Mouse (Mus musculus) CH12.LX (cell line): Measurements from ENCODE around the gene Gck. TPM values are rescaled to one million over a fixed set of nuclear protein-coding genes. Genes with fewer than 3 reads are reported as not detected.

Experiments
- DNase-seq: peaks from one replicate; pipeline ENCODE4 v3.0.0-alpha.2; 2013; ENCODE audit errors: extremely low read depth
- H3K27ac ChIP-seq: 2 replicates; pipeline ENCODE4 v1.5.1; 2012; ENCODE audit warnings: low read depth, mild to moderate bottlenecking, control low read depth, moderate library complexity; ENCODE audit not compliant: insufficient read depth
- H3K27me3 ChIP-seq: replicated peaks from 2 replicates; pipeline ENCODE3; 2012; ENCODE audit warnings: inconsistent platforms
- H3K36me3 ChIP-seq, 2 experiments: replicated peaks in 1 of 2; 2 replicates each; pipeline versions ENCODE3 to v1.6.1; 2012; ENCODE audit warnings: inconsistent platforms in 1 of 2, low read length in 1 of 2, mild to moderate bottlenecking in 1 of 2, mixed read lengths in 1 of 2, moderate library complexity in 1 of 2; ENCODE audit not compliant: control insufficient read depth in 1 of 2, insufficient read depth in 1 of 2
- H3K4me1 ChIP-seq, 2 experiments: 2 replicates each; pipeline ENCODE4 v1.6.1; 2012; ENCODE audit warnings: inconsistent platforms in 1 of 2, moderate library complexity in 1 of 2; ENCODE audit not compliant: insufficient read depth in 2 of 2, control insufficient read depth in 1 of 2
- H3K4me2 ChIP-seq: 2 replicates; pipeline ENCODE4 v1.6.1; 2012; ENCODE audit warnings: low read depth, mild to moderate bottlenecking, control low read depth; ENCODE audit not compliant: poor library complexity, insufficient read depth, severe bottlenecking
- H3K4me3 ChIP-seq, 3 experiments: fragments of 150-350 bp in 1 of 3; sonication (generic) in 1 of 3; replicated peaks in 1 of 3; 2 replicates each; pipeline versions ENCODE3 to v1.5.1; 2011 to 2012; ENCODE audit warnings: low read depth in 2 of 3, low read length in 2 of 3, mild to moderate bottlenecking in 2 of 3, moderate library complexity in 2 of 3, control low read depth in 1 of 3, improper control_type of control experiment in 1 of 3, inconsistent platforms in 1 of 3, mixed read lengths in 1 of 3; ENCODE audit not compliant: poor library complexity in 1 of 3
- H3K79me2 ChIP-seq: replicated peaks from 2 replicates; pipeline ENCODE4 v1.6.1; 2012; ENCODE audit warnings: mild to moderate bottlenecking, moderate library complexity; ENCODE audit not compliant: control insufficient read depth, poor library complexity, insufficient read depth, severe bottlenecking; ENCODE audit errors: extremely low read depth
- H3K9ac ChIP-seq: 2 replicates; pipeline ENCODE4 v1.6.1; 2012; ENCODE audit warnings: low read depth, mild to moderate bottlenecking, control low read depth, moderate library complexity; ENCODE audit not compliant: insufficient read depth
- H3K9me3 ChIP-seq: replicated peaks from 2 replicates; pipeline ENCODE3; 2012; ENCODE audit warnings: low read length, inconsistent platforms, mixed read lengths
- BHLHE40 ChIP-seq: IDR thresholded peaks from 2 replicates; pipeline ENCODE4 v1.6.1; 2011; ENCODE audit warnings: mild to moderate bottlenecking, low read depth, low read length, improper control_type of control experiment
- CHD1 ChIP-seq: IDR thresholded peaks from 2 replicates; pipeline ENCODE4 v1.6.1; 2012; ENCODE audit warnings: low read depth, low read length, improper control_type of control experiment, inconsistent platforms
- CHD2 ChIP-seq: IDR thresholded peaks from 2 replicates; pipeline ENCODE4 v1.6.1; 2011; ENCODE audit warnings: low read length, improper control_type of control experiment
- ELF1 ChIP-seq: IDR thresholded peaks from 2 replicates; pipeline ENCODE4 v1.6.1; 2014; ENCODE audit warnings: low read depth, mild to moderate bottlenecking, inconsistent platforms, low read length, improper control_type of control experiment
- EP300 ChIP-seq: IDR thresholded peaks from 2 replicates; pipeline ENCODE4 v1.6.1; 2011; ENCODE audit warnings: low read length, improper control_type of control experiment
- ETS1 ChIP-seq: conservative IDR thresholded peaks from 2 replicates; pipeline ENCODE4 v1.6.1; 2012; ENCODE audit warnings: low read depth, mild to moderate bottlenecking, inconsistent platforms, low read length, improper control_type of control experiment, moderate library complexity
- GABPA ChIP-seq: IDR thresholded peaks from 2 replicates; pipeline ENCODE4 v1.6.1; 2012; ENCODE audit warnings: low read depth, low read length, improper control_type of control experiment, inconsistent platforms; ENCODE audit not compliant: insufficient replicate concordance
- IRF4 ChIP-seq: IDR thresholded peaks from 2 replicates; pipeline ENCODE4 v1.6.1; 2014; ENCODE audit warnings: low read depth, mild to moderate bottlenecking, inconsistent platforms, low read length, improper control_type of control experiment
- JUN ChIP-seq: IDR thresholded peaks from 2 replicates; pipeline ENCODE4 v1.6.1; 2011; ENCODE audit warnings: low read depth, mild to moderate bottlenecking, low read length, improper control_type of control experiment, moderate library complexity; ENCODE audit not compliant: insufficient read depth
- JUND ChIP-seq: conservative IDR thresholded peaks from 2 replicates; pipeline ENCODE4 v1.6.1; 2011; ENCODE audit warnings: low read depth, low read length, improper control_type of control experiment
- KAT2A ChIP-seq: IDR thresholded peaks from 2 replicates; pipeline ENCODE4 v1.6.1; 2012; ENCODE audit warnings: low read length, improper control_type of control experiment, inconsistent platforms; ENCODE audit not compliant: insufficient replicate concordance
- MAFK ChIP-seq: IDR thresholded peaks from 2 replicates; pipeline ENCODE4 v1.6.1; 2011; ENCODE audit warnings: low read length, improper control_type of control experiment; ENCODE audit not compliant: insufficient replicate concordance
- MAX ChIP-seq: IDR thresholded peaks from 2 replicates; pipeline ENCODE4 v1.6.1; 2011; ENCODE audit warnings: low read length, improper control_type of control experiment
- MEF2A ChIP-seq: IDR thresholded peaks from 2 replicates; pipeline ENCODE4 v1.6.1; 2014; ENCODE audit warnings: low read depth, mild to moderate bottlenecking, inconsistent platforms, low read length, improper control_type of control experiment, borderline replicate concordance
- MXI1 ChIP-seq: IDR thresholded peaks from 2 replicates; pipeline ENCODE4 v1.6.1; 2011; ENCODE audit warnings: mild to moderate bottlenecking, low read depth, low read length, improper control_type of control experiment
- NRF1 ChIP-seq: IDR thresholded peaks from 2 replicates; pipeline ENCODE4 v1.6.1; 2014; ENCODE audit warnings: low read depth, mild to moderate bottlenecking, inconsistent platforms, low read length, improper control_type of control experiment, moderate library complexity
- POLR2AphosphoS2 ChIP-seq: IDR thresholded peaks from 2 replicates; pipeline ENCODE4 v1.6.1; 2011; ENCODE audit warnings: low read depth, low read length, improper control_type of control experiment
- RAD21 ChIP-seq: IDR thresholded peaks from 2 replicates; pipeline ENCODE4 v1.6.1; 2011; ENCODE audit warnings: low read depth, mild to moderate bottlenecking, low read length, improper control_type of control experiment, moderate library complexity
- RCOR1 ChIP-seq: conservative IDR thresholded peaks from 2 replicates; pipeline ENCODE4 v1.6.1; 2012; ENCODE audit warnings: low read depth, mild to moderate bottlenecking, inconsistent platforms, low read length, improper control_type of control experiment
- SIN3A ChIP-seq: IDR thresholded peaks from 2 replicates; pipeline ENCODE4 v1.6.1; 2012; ENCODE audit warnings: low read length, improper control_type of control experiment, inconsistent platforms
- SMC3 ChIP-seq: IDR thresholded peaks from 2 replicates; pipeline ENCODE4 v1.6.1; 2011; ENCODE audit warnings: low read depth, low read length, improper control_type of control experiment
- TBP ChIP-seq: conservative IDR thresholded peaks from 2 replicates; pipeline ENCODE4 v1.6.1; 2011; ENCODE audit warnings: low read depth, low read length, improper control_type of control experiment
- TCF12 ChIP-seq: IDR thresholded peaks from 2 replicates; pipeline ENCODE4 v1.6.1; 2014; ENCODE audit warnings: low read depth, mild to moderate bottlenecking, inconsistent platforms, low read length, improper control_type of control experiment
- UBTF ChIP-seq: IDR thresholded peaks from 2 replicates; pipeline ENCODE4 v1.6.1; 2012; ENCODE audit warnings: low read depth, mild to moderate bottlenecking, inconsistent platforms, low read length, improper control_type of control experiment, moderate library complexity
- USF1 ChIP-seq: IDR thresholded peaks from 2 replicates; pipeline ENCODE4 v1.6.1; 2014; ENCODE audit warnings: low read depth, mild to moderate bottlenecking, inconsistent platforms, low read length, improper control_type of control experiment
- ZKSCAN1 ChIP-seq: IDR thresholded peaks from 2 replicates; pipeline ENCODE4 v1.6.1; 2012; ENCODE audit warnings: low read depth, inconsistent platforms, low read length, improper control_type of control experiment, borderline replicate concordance
- ZMIZ1 ChIP-seq: IDR thresholded peaks from 2 replicates; pipeline ENCODE4 v1.6.1; 2012; ENCODE audit warnings: low read depth, mild to moderate bottlenecking, inconsistent platforms, low read length, improper control_type of control experiment
- dilution Hi-C: fragments of 300-500 bp; cut with MboI; formaldehyde crosslinking; loops from 2 replicates; pipeline ENCODE4 v1.14.3; 2020; ENCODE audit warnings: low sequenced_read_pairs; ENCODE audit not compliant: extremely low pct_unique_long_range_greater_than_20kb, extremely low pct_ligation_motif_present
- in situ Hi-C: fragments of 300-500 bp; cut with MboI; formaldehyde crosslinking; loops from 3 replicates; pipeline ENCODE4 v1.14.3; 2019; ENCODE audit warnings: low sequenced_read_pairs, low pct_ligation_motif_present, low pct_unique_long_range_greater_than_20kb, mixed read lengths
- polyA plus RNA-seq: library from polyadenylated mRNA; unstranded; fragments of >175 nt; gene quantifications from 2 replicates; pipeline ENCODE4 v1.2.1, GENCODE M21; 2012; ENCODE audit warnings: low read depth; ENCODE audit not compliant: insufficient read length
- total RNA-seq, 2 experiments: library from RNA; depleted of rRNA; stranded (reverse); fragments of 300-350 nt in 1 of 2; fragments of >200 nt in 1 of 2; gene quantifications; 2 replicates each; pipeline ENCODE4 v1.2.3; 2012 to 2014

Gene Gck
- total and polyA plus RNA-seq, 3 experiments: 0.68 to 1.4 (median 1.0) TPM

DNA sequence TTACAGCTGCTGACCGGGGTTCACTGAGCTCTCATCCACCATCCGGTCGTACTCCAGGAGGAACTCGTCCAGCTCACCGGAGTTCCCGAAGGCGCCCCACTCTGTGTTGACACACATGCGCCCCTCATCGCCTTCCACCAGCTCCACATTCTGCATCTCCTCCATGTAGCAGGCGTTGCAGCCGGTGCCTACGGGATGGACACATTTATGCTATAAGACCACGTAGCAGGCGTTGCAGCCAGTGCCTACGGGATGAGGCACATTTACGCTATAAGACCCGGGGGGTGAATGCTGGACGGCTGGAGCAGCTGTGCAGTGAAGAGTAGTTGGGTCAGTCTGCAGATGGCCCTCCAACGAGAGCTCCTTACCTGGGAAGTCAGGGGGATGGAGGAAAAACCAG lies 45.5 kb downstream of the Gck start:
- dilution Hi-C loops: no loop called here
- Histone ChIP-seq H3K27ac (no peak overlapping the region), H3K4me2 (no peak overlapping the region), H3K9ac (no peak overlapping the region), H3K36me3 (no peaks in the 10 kb centered on the region), H3K27me3 (peaks cover 3% of the 10 kb centered on the region), H3K79me2 (no peaks in the 10 kb centered on the region), H3K4me1 (peaks cover 8 to 9% of the 10 kb centered on the region in 2 experiments; a peak in 2 of 4 replicates), H3K4me3 (no peak overlapping the region)
- no peak for DNase-seq
- in situ Hi-C loops: no loop called here
- TF ChIP-seq TCF12 (no peak), SIN3A (no peak), RCOR1 (no peak), CHD2 (no peak), ZKSCAN1 (no peak), POLR2AphosphoS2 (no peak), JUN (no peak), ZMIZ1 (no peak), ELF1 (no peak), IRF4 (no peak), BHLHE40 (no peak), NRF1 (no peak), JUND (no peak), RAD21 (no peak), MXI1 (no peak), USF1 (no peak), MAX (no peak), EP300 (no peak), MAFK (no peak), SMC3 (no peak)
- TF ChIP-seq, all 38 proteins: peak for 0
- no peaks in the 10 kb centered on the region for H3K9me3 ChIP-seq

DNA sequence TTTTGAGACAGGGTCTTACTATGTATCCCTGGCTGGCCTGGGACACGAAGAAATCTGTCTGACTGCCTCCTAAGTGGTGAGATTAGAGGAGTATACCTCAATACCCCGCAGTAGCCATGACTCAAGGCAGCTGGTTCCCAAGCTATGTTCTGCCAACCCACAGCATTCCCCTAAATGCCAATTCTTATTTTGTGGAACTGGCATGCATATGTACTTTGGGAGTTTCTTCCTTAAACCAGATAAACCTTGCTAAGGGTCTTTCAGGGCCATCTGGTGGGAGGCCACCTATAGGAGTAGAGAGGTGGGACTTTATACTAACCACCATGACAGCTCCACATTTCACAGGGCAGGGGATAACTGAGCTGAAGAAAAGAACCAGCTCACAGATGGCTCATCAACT lies 46.0 kb downstream of the Gck start:
- Histone ChIP-seq H3K27me3 (peaks cover 5% of the 10 kb centered on the region), H3K9me3 (no peaks in the 10 kb centered on the region), H3K4me1 (peaks cover 8 to 9% of the 10 kb centered on the region in 2 experiments; a peak in 2 of 4 replicates), H3K36me3 (no peaks in the 10 kb centered on the region), H3K4me3 (no peak overlapping the region), H3K27ac (no peak overlapping the region), H3K79me2 (no peaks in the 10 kb centered on the region), H3K9ac (no peak overlapping the region), H3K4me2 (no peak overlapping the region)
- DNase-seq: no peak
- dilution Hi-C loops (no loop called here), in situ Hi-C loops (no loop called here)
- TF ChIP-seq ZMIZ1 (no peak), CHD1 (no peak), MEF2A (no peak), CHD2 (no peak), TBP (no peak), ETS1 (no peak), KAT2A (no peak), GABPA (no peak), JUND (no peak), ELF1 (no peak), IRF4 (no peak), RAD21 (no peak), UBTF (no peak), NRF1 (no peak)
